Mouse (Mus musculus): Measurements from ENCODE around the gene Fbxl16. TPM values are rescaled to one million over a fixed set of nuclear protein-coding genes. Genes with fewer than 3 reads are reported as not detected.

Gene Fbxl16
- polyA plus RNA-seq, 1 experiment from 2014 or later = 1.5 TPM

DNA sequence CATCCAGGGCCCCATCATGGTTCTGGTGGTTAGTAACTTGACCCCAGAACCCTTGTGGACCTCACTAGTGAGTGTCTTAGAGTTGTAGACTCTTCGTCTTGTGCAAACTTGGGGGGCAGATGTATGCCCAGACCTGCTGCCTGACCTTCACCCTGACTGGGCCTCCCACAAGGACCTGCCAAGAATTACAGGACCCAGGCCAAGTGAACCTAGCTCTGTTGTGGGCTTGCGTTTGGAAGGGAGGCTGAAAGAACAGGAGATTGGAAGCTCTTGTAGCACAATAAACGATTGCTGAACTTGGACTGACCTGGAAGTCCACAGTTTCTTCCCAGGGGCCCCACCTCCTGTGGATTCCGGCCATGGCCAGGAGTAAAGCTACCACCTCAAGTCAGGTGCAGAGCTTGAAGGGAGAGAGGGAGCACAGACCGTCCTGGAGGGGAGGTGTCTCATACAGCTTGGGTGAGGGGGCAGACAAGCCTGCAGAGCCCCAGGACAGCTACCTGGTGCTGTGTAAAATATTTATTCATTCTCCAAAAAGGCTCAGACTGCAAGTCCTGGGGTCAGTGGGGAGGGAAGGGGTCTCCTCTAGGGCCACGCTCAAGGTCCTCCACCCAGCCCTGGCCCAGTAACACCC is 25.2 kb downstream of the Fbxl16 start:
- peaks cover 69% of the 10 kb centered on the region for H3K36me3 ChIP-seq
- no peaks in the 10 kb centered on the region for H3K9me3 ChIP-seq (replicated peaks)
- no peaks in the 10 kb centered on the region for H3K27me3 ChIP-seq (ENCODE audit: low read depth, poor library complexity, severe bottlenecking)
- no peak for DNase-seq (ENCODE audit: low spot score)
- peak overlapping the region; percentile 95 for H3K27ac ChIP-seq
- peaks cover 88% of the 10 kb centered on the region for H3K4me1 ChIP-seq
- H3K4me3 ChIP-seq = peak overlapping the region; percentile 77
- 55% methylated on average over 6 of the region's 6 CpGs for WGBS

DNA sequence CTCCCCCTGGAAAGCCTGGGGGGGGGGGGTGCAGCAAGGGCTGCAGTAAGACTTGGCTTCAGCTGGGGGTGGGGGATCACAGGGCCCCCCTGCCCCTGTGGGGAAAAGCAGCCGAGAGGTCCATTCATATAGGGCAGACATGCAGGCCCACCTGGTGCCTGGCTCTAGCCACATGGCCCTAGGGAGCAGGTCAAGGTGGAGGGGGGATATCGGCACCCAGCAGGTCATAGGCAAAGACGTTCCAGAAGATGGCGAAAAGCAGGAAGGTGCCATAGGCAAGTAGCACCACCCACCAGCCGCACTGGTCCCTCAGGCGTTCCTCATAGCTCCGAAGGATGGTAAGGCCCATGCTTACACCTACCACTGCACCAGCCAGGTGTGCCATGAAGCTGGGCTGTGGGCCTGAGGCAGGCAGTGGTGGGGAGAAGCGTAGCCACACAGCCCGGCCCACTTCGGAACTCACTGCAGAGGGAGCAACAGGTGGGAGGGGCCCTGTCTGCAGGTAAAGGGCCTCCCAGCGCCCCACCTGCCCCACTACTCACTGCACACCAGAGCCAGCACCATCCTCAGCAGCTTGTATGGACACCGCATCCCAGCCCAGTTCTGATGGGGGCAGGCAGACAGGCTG is 25.8 kb downstream of the Fbxl16 start:
- Histone ChIP-seq H3K4me1 (peaks cover 87% of the 10 kb centered on the region), H3K9me3 (replicated peaks) (no peaks in the 10 kb centered on the region), H3K4me3 (peak overlapping the region; percentile 77), H3K27me3 (ENCODE audit: low read depth, poor library complexity, severe bottlenecking) (no peaks in the 10 kb centered on the region), H3K36me3 (peaks cover 71% of the 10 kb centered on the region), H3K27ac (peak overlapping the region; percentile 95; the same call in 1 of the 2 replicates)
- WGBS = 91% methylated on average over 12 of the region's 12 CpGs
- no peak for DNase-seq (ENCODE audit: low spot score)

DNA sequence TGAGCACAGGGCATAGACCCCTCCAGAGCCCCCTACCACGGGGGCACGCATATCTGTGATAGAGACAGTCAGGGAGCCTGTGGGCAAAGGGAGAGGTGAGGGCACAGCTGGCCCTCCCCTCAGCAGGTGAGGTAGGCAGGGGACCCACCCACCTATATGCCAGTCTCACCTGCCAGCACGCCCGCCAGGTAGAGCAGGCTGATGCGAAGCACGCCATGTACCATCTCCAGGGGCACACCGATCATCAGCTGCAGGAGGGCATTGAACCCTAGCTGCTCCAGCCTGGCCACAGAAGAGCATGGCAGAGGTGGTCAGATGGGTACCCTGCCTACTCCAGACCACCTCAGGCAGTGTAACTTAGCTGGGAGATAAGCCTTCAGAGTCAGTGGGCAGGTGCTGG is 26.4 kb downstream of the Fbxl16 start:
- no peaks in the 10 kb centered on the region for H3K27me3 ChIP-seq (ENCODE audit: low read depth, poor library complexity, severe bottlenecking)
- 94% methylated on average over 7 of the region's 7 CpGs for WGBS
- H3K4me1 ChIP-seq = peaks cover 82% of the 10 kb centered on the region
- H3K9me3 ChIP-seq (replicated peaks) = no peaks in the 10 kb centered on the region
- H3K36me3 ChIP-seq = peaks cover 71% of the 10 kb centered on the region
- peak overlapping the region; percentile 77 for H3K4me3 ChIP-seq
- DNase-seq (ENCODE audit: low spot score) = no peak
- H3K27ac ChIP-seq = no peak overlapping the region

GRCm38 (mm10) chr17:25835816-25836215 is 26.9 kb downstream of the Fbxl16 start:
- H3K36me3 ChIP-seq = peaks cover 71% of the 10 kb centered on the region
- peak overlapping the region; percentile 79; the same call in 1 of the 2 replicates for H3K27ac ChIP-seq
- WGBS = 92% methylated on average over 16 of the region's 16 CpGs
- H3K4me3 ChIP-seq = peak overlapping the region; percentile 77
- DNase-seq (ENCODE audit: low spot score) = no peak
- peaks cover 77% of the 10 kb centered on the region for H3K4me1 ChIP-seq
- H3K9me3 ChIP-seq (replicated peaks) = no peaks in the 10 kb centered on the region
- no peaks in the 10 kb centered on the region for H3K27me3 ChIP-seq (ENCODE audit: low read depth, poor library complexity, severe bottlenecking)

DNA sequence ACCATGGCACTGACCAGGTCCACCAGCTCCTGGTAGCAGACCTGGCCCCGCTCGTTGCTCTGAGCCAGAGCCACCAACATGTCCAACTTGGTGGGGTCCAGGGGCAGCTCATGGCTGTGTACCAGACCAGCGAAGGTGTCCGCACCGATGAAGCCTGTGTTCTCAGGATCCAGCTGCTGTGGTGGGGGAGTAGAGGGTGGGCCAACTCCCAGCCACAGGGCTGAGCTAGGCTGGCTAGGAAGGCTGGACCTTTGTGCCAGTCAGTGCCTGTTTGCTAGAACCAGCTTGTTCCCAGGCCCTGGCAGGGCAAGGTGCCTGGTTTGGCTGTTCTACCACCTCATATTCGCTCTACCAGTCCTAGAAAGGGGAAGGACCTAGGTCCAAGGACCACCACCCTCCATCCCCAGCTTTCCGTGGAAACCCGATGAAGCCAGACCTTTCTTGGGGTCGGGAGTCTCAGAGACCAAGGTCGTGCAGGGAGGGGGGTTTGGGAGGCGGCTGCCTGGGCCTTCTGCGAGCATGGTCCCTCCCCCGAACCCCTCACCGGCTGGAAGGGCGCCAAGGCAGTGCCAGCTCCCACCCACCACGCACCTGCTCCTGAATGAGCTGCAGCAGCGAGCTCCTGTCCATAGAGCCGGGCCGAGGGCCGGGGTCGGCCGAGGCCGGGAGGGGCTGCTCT is 27.7 kb downstream of the Fbxl16 start:
- Histone ChIP-seq H3K4me3 (peak overlapping the region; percentile 77), H3K36me3 (peaks cover 71% of the 10 kb centered on the region), H3K9me3 (replicated peaks) (no peaks in the 10 kb centered on the region), H3K27me3 (ENCODE audit: low read depth, poor library complexity, severe bottlenecking) (no peaks in the 10 kb centered on the region), H3K27ac (peak overlapping the region; percentile 79), H3K4me1 (peaks cover 70% of the 10 kb centered on the region)
- no peak for DNase-seq (ENCODE audit: low spot score)
- 25% methylated on average over 23 of the region's 23 CpGs for WGBS

GRCm38 (mm10) chr17:25837076-25837410 is 28.2 kb downstream of the Fbxl16 start, which contains the start of gene Rhbdl1:
TSS of gene Rhbdl1 (minus strand) at chr17:25837295.
- peaks cover 65% of the 10 kb centered on the region for H3K4me1 ChIP-seq
- peak within 1 kb of the TSS; percentile 79 for H3K27ac ChIP-seq
- peak; percentile 77 for DNase-seq (ENCODE audit: low spot score)
- no peaks in the 10 kb centered on the region for H3K9me3 ChIP-seq (replicated peaks)
- 2% methylated on average over 29 of the region's 29 CpGs for WGBS
- H3K36me3 ChIP-seq = peaks cover 71% of the 10 kb centered on the region
- H3K4me3 ChIP-seq = peak within 1 kb of the TSS; percentile 77
- no peaks in the 10 kb centered on the region for H3K27me3 ChIP-seq (ENCODE audit: low read depth, poor library complexity, severe bottlenecking)

- Histone ChIP-seq H3K27ac (no peak overlapping the region), H3K9me3 (replicated peaks) (no peaks in the 10 kb centered on the region), H3K27me3 (ENCODE audit: low read depth, poor library complexity, severe bottlenecking) (no peaks in the 10 kb centered on the region), H3K4me3 (peak overlapping the region; percentile 77), H3K4me1 (peaks cover 67% of the 10 kb centered on the region), H3K36me3 (peaks cover 75% of the 10 kb centered on the region)
- DNase-seq (ENCODE audit: low spot score) = no peak
- 61% methylated on average over 3 of the region's 3 CpGs for WGBS
Observed at GRCm38 (mm10) chr17:25837533-25837932, 28.6 kb downstream of the Fbxl16 start.

DNA sequence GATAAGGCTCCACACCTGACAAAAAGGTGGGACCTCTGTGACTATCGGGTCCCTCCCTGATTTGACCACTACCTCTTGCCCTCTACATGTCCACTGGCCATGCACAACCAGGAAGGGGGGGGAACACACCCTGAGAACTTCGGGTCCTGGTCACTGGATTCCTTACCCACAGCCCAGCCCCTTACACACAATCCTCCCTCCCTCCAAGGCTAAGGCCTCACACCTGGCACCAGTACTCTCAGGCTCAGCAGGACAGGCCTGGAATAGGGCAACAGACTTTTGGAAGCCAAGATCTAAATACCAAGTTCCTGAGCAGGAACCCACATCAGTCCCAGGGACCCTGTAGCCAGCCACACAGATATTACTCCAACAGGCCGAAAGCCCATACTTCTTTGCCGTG is 30.0 kb downstream of the Fbxl16 start:
- Histone ChIP-seq H3K4me3 (no peak overlapping the region), H3K27me3 (ENCODE audit: low read depth, poor library complexity, severe bottlenecking) (no peaks in the 10 kb centered on the region), H3K36me3 (peaks cover 83% of the 10 kb centered on the region), H3K27ac (no peak overlapping the region), H3K4me1 (peaks cover 73% of the 10 kb centered on the region), H3K9me3 (replicated peaks) (no peaks in the 10 kb centered on the region)
- 89% methylated on average over 4 of the region's 4 CpGs for WGBS
- DNase-seq (ENCODE audit: low spot score) = no peak

GRCm38 (mm10) chr17:25839455-25840235 is 30.8 kb downstream of the Fbxl16 start:
- no peak for DNase-seq (ENCODE audit: low spot score)
- WGBS = 84% methylated on average over 14 of the region's 14 CpGs
- no peaks in the 10 kb centered on the region for H3K9me3 ChIP-seq (replicated peaks)
- H3K4me3 ChIP-seq = no peak overlapping the region
- no peak overlapping the region for H3K27ac ChIP-seq
- no peaks in the 10 kb centered on the region for H3K27me3 ChIP-seq (ENCODE audit: low read depth, poor library complexity, severe bottlenecking)
- peaks cover 70% of the 10 kb centered on the region for H3K4me1 ChIP-seq
- H3K36me3 ChIP-seq = peaks cover 79% of the 10 kb centered on the region

- Histone ChIP-seq H3K27ac (no peak overlapping the region), H3K4me1 (peaks cover 65% of the 10 kb centered on the region), H3K27me3 (ENCODE audit: low read depth, poor library complexity, severe bottlenecking) (no peaks in the 10 kb centered on the region), H3K4me3 (0 out of 2 replicates have a peak overlapping the region, but pooled peaks have one; percentile 6), H3K9me3 (replicated peaks) (no peaks in the 10 kb centered on the region), H3K36me3 (peaks cover 75% of the 10 kb centered on the region)
- no peak for DNase-seq (ENCODE audit: low spot score)
- WGBS = 98% methylated on average over 6 of the region's 6 CpGs
Observed at GRCm38 (mm10) chr17:25840519-25840918, 31.6 kb downstream of the Fbxl16 start.

GRCm38 (mm10) chr17:25841117-25841880 is 32.4 kb downstream of the Fbxl16 start, which contains the start of gene Gm20683:
TSS of gene Gm20683 (minus strand) at chr17:25841763.
- Histone ChIP-seq H3K27me3 (ENCODE audit: low read depth, poor library complexity, severe bottlenecking) (no peaks in the 10 kb centered on the region), H3K4me3 (peak within 1 kb of the TSS; percentile 10; the same call in 1 of the 2 replicates), H3K27ac (no peak within 1 kb of the TSS), H3K9me3 (replicated peaks) (no peaks in the 10 kb centered on the region), H3K4me1 (peaks cover 57% of the 10 kb centered on the region), H3K36me3 (peaks cover 75% of the 10 kb centered on the region)
- 92% methylated on average over 22 of the region's 22 CpGs for WGBS
- DNase-seq (ENCODE audit: low spot score) = no peak

DNA sequence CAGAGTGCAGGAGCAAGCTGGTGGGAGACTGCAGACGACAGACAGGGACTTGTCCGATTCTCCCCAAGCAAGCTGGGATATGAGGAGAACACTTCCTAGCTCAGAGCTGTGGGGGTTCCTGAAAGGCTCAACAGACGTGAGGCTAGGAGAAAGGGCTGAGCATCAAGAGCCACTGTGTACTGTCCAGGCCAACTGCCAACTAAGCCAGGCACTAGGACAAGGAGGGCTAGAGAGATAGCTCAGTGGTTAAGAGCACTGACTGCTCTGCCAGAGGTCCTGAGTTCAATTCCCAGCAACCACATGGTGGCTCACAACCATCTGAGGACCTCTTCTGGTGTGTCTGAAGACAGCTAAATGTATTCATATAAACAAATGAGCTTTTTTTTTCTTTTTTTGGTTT is 33.6 kb downstream of the Fbxl16 start:
- H3K27ac ChIP-seq = no peak overlapping the region
- no peaks in the 10 kb centered on the region for H3K27me3 ChIP-seq (ENCODE audit: low read depth, poor library complexity, severe bottlenecking)
- H3K9me3 ChIP-seq (replicated peaks) = no peaks in the 10 kb centered on the region
- peaks cover 83% of the 10 kb centered on the region for H3K36me3 ChIP-seq
- 86% methylated on average over 3 of the region's 3 CpGs for WGBS
- DNase-seq (ENCODE audit: low spot score) = no peak
- peaks cover 45% of the 10 kb centered on the region for H3K4me1 ChIP-seq
- H3K4me3 ChIP-seq = peak overlapping the region; percentile 10; the same call in 1 of the 2 replicates
